Mouse (Mus musculus): ENCODE data around the gene Wdr38. TPM values are rescaled to one million over a fixed set of nuclear protein-coding genes. Genes with fewer than 3 reads are reported as not detected.
A peak's percentile ranks its signal among the peaks of the same experiment; 100 is the strongest.
"Not testable (repeated sequence)": the region's sequence is repeated elsewhere in the genome, so short reads cannot be mapped to it uniquely, and the experiment has no call there.

Wdr38 gene
- polyA plus RNA-seq, 1 experiment: 79.1 TPM

GRCm38 (mm10) chr2:39008954-39009365, 11.7 kb downstream of the Wdr38 start:
- TF ChIP-seq POLR2A (IDR thresholded peaks at IDR 0.05; ENCODE audit: control insufficient read depth, low read depth, low read length) (no peak), CTCF (IDR thresholded peaks at IDR 0.05; ENCODE audit: control insufficient read depth, insufficient read depth, insufficient replicate concordance, low read depth, low read length) (no peak)
- Histone ChIP-seq H3K4me1 (ENCODE audit: control insufficient read depth, insufficient read depth, low read length) (peaks cover 17% of the 10 kb centered on the region), H3K27ac (ENCODE audit: control insufficient read depth, insufficient read depth, low read depth, low read length) (peak overlapping the region; percentile 96), H3K36me3 (ENCODE audit: control insufficient read depth, insufficient read depth, low read length) (peaks cover 2% of the 10 kb centered on the region), H3K4me3 (ENCODE audit: control insufficient read depth, low read depth, low read length) (peak overlapping the region; percentile 99), H3K27me3 (ENCODE audit: control insufficient read depth, insufficient read depth, low read length) (no peaks in the 10 kb centered on the region)

GRCm38 (mm10) chr2:39010144-39010543, 12.9 kb downstream of the Wdr38 start:
- H3K27ac ChIP-seq (ENCODE audit: control insufficient read depth, insufficient read depth, low read depth, low read length); H3K36me3 ChIP-seq (ENCODE audit: control insufficient read depth, insufficient read depth, low read length); H3K4me3 ChIP-seq (ENCODE audit: control insufficient read depth, low read depth, low read length); H3K27me3 ChIP-seq (ENCODE audit: control insufficient read depth, insufficient read depth, low read length): not testable (repeated sequence)
- peaks cover 15% of the 10 kb centered on the region for H3K4me1 ChIP-seq (ENCODE audit: control insufficient read depth, insufficient read depth, low read length)

- Histone ChIP-seq H3K4me1 (ENCODE audit: control insufficient read depth, insufficient read depth, low read length) (peaks cover 15% of the 10 kb centered on the region), H3K4me3 (ENCODE audit: control insufficient read depth, low read depth, low read length) (no peak overlapping the region), H3K27me3 (ENCODE audit: control insufficient read depth, insufficient read depth, low read length) (no peaks in the 10 kb centered on the region), H3K27ac (ENCODE audit: control insufficient read depth, insufficient read depth, low read depth, low read length) (no peak overlapping the region), H3K36me3 (ENCODE audit: control insufficient read depth, insufficient read depth, low read length) (peaks cover 2% of the 10 kb centered on the region)
- TF ChIP-seq CTCF (IDR thresholded peaks at IDR 0.05; ENCODE audit: control insufficient read depth, insufficient read depth, insufficient replicate concordance, low read depth, low read length) (no peak), POLR2A (IDR thresholded peaks at IDR 0.05; ENCODE audit: control insufficient read depth, low read depth, low read length) (no peak)
These were observed 14.0 kb downstream of the Wdr38 start for GRCm38 (mm10) chr2:39011264-39011663.

- Histone ChIP-seq H3K36me3 (ENCODE audit: control insufficient read depth, insufficient read depth, low read length) (peaks cover 2% of the 10 kb centered on the region), H3K27me3 (ENCODE audit: control insufficient read depth, insufficient read depth, low read length) (no peaks in the 10 kb centered on the region), H3K27ac (ENCODE audit: control insufficient read depth, insufficient read depth, low read depth, low read length) (no peak overlapping the region), H3K4me1 (ENCODE audit: control insufficient read depth, insufficient read depth, low read length) (peaks cover 13% of the 10 kb centered on the region), H3K4me3 (ENCODE audit: control insufficient read depth, low read depth, low read length) (no peak overlapping the region)
- TF ChIP-seq POLR2A (IDR thresholded peaks at IDR 0.05; ENCODE audit: control insufficient read depth, low read depth, low read length) (no peak), CTCF (IDR thresholded peaks at IDR 0.05; ENCODE audit: control insufficient read depth, insufficient read depth, insufficient replicate concordance, low read depth, low read length) (no peak)
These were observed 14.7 kb downstream of the Wdr38 start for GRCm38 (mm10) chr2:39011971-39012370.

- Histone ChIP-seq H3K4me1 (ENCODE audit: control insufficient read depth, insufficient read depth, low read length) (peaks cover 11% of the 10 kb centered on the region), H3K4me3 (ENCODE audit: control insufficient read depth, low read depth, low read length) (no peak overlapping the region), H3K27ac (ENCODE audit: control insufficient read depth, insufficient read depth, low read depth, low read length) (no peak overlapping the region), H3K27me3 (ENCODE audit: control insufficient read depth, insufficient read depth, low read length) (no peaks in the 10 kb centered on the region), H3K36me3 (ENCODE audit: control insufficient read depth, insufficient read depth, low read length) (peaks cover 2% of the 10 kb centered on the region)
- TF ChIP-seq POLR2A (IDR thresholded peaks at IDR 0.05; ENCODE audit: control insufficient read depth, low read depth, low read length) (no peak), CTCF (IDR thresholded peaks at IDR 0.05; ENCODE audit: control insufficient read depth, insufficient read depth, insufficient replicate concordance, low read depth, low read length) (no peak)
These were observed 15.5 kb downstream of the Wdr38 start for GRCm38 (mm10) chr2:39012768-39013279.

GRCm38 (mm10) chr2:39016581-39016980, 19.3 kb downstream of the Wdr38 start:
- no peak overlapping the region for H3K27ac ChIP-seq (ENCODE audit: control insufficient read depth, insufficient read depth, low read depth, low read length)
- TF ChIP-seq CTCF (IDR thresholded peaks at IDR 0.05; ENCODE audit: control insufficient read depth, insufficient read depth, insufficient replicate concordance, low read depth, low read length) (no peak), POLR2A (IDR thresholded peaks at IDR 0.05; ENCODE audit: control insufficient read depth, low read depth, low read length) (no peak)
- H3K4me3 ChIP-seq (ENCODE audit: control insufficient read depth, low read depth, low read length): no peak overlapping the region
- H3K27me3 ChIP-seq (ENCODE audit: control insufficient read depth, insufficient read depth, low read length): no peaks in the 10 kb centered on the region
- peaks cover 7% of the 10 kb centered on the region for H3K36me3 ChIP-seq (ENCODE audit: control insufficient read depth, insufficient read depth, low read length)
- peaks cover 7% of the 10 kb centered on the region for H3K4me1 ChIP-seq (ENCODE audit: control insufficient read depth, insufficient read depth, low read length)

- TF ChIP-seq POLR2A (IDR thresholded peaks at IDR 0.05; ENCODE audit: control insufficient read depth, low read depth, low read length): no peak
- no peak for TF ChIP-seq CTCF (IDR thresholded peaks at IDR 0.05; ENCODE audit: control insufficient read depth, insufficient read depth, insufficient replicate concordance, low read depth, low read length)
- H3K4me1 ChIP-seq (ENCODE audit: control insufficient read depth, insufficient read depth, low read length): no peaks in the 10 kb centered on the region
- H3K36me3 ChIP-seq (ENCODE audit: control insufficient read depth, insufficient read depth, low read length): peaks cover 6% of the 10 kb centered on the region
- H3K27me3 ChIP-seq (ENCODE audit: control insufficient read depth, insufficient read depth, low read length): no peaks in the 10 kb centered on the region
- no peak overlapping the region for H3K4me3 ChIP-seq (ENCODE audit: control insufficient read depth, low read depth, low read length)
- no peak overlapping the region for H3K27ac ChIP-seq (ENCODE audit: control insufficient read depth, insufficient read depth, low read depth, low read length)
These were observed 22.7 kb downstream of the Wdr38 start for GRCm38 (mm10) chr2:39020004-39020403.

- Histone ChIP-seq H3K36me3 (ENCODE audit: control insufficient read depth, insufficient read depth, low read length) (peaks cover 7% of the 10 kb centered on the region), H3K27ac (ENCODE audit: control insufficient read depth, insufficient read depth, low read depth, low read length) (no peak overlapping the region), H3K27me3 (ENCODE audit: control insufficient read depth, insufficient read depth, low read length) (no peaks in the 10 kb centered on the region), H3K4me3 (ENCODE audit: control insufficient read depth, low read depth, low read length) (no peak overlapping the region), H3K4me1 (ENCODE audit: control insufficient read depth, insufficient read depth, low read length) (no peaks in the 10 kb centered on the region)
- no peak for TF ChIP-seq POLR2A (IDR thresholded peaks at IDR 0.05; ENCODE audit: control insufficient read depth, low read depth, low read length)
- TF ChIP-seq CTCF (IDR thresholded peaks at IDR 0.05; ENCODE audit: control insufficient read depth, insufficient read depth, insufficient replicate concordance, low read depth, low read length): no peak
These were observed 34.3 kb downstream of the Wdr38 start for GRCm38 (mm10) chr2:39031611-39032010.
